Mouse (Mus musculus): ENCODE measurements around the gene Dusp8.
"Not testable (repeated sequence)": the region's sequence is repeated elsewhere in the genome, so short reads cannot be mapped to it uniquely, and the experiment has no call there.

- TF ChIP-seq CTCF, EP300 (IDR thresholded peaks at IDR 0.05; ENCODE audit: low read depth): not testable (repeated sequence)
Measured at GRCm38 (mm10) chr7:142120629-142121028, 25.0 kb upstream of the Dusp8 start, which contains the start of gene Gm45618.
